Mouse (Mus musculus): ENCODE results near the gene Pld4. TPM values are rescaled to one million over a fixed set of nuclear protein-coding genes. Genes with fewer than 3 reads are reported as not detected.
"Not testable (repeated sequence)": the region's sequence is repeated elsewhere in the genome, so short reads cannot be mapped to it uniquely, and the experiment has no call there.

Gene Pld4
- total RNA-seq, 4 experiments from 2014 or later = 9.1 to 21.7 (median 15.5) TPM

DNA sequence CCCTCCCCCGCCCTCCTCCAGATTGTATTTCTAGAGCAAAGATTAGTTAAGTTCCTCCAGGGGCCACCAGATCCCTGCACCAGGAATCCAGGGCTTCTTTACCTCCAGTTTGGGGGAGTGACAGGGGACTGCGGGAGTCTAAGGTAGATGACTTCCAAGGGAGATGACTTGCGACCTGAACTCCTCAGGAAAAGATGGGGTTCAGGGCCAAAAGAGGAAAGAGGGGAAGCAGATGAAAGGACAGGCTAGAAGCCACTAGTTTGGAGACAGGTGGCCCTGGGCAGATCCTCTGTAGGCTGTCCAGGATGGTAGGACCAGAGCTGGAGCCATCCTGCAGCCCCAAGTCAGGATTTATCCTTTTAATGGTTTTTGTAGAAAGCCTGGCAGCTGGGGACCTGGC is 42.5 kb downstream of the Pld4 start:
- no peak for DNase-seq

DNA sequence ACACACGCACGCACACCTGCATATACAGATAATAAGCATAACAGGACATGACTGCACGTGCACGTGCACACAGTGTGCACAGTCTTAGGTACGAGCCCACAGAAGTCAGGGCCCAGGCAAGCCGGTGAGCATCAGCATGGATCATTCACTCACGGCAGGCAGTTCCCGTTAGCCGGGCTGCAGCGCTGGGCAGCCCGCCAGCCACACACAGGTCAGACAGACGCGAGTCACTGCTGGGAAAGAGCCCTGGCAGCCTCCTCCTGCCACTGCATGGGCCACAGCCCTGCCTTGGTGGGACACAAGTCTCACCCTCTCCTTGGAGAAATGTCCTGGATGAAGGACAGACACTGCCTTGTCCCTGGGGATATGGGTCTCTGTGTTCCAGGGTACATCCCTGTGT is 43.6 kb downstream of the Pld4 start:
- DNase-seq = no peak

DNA sequence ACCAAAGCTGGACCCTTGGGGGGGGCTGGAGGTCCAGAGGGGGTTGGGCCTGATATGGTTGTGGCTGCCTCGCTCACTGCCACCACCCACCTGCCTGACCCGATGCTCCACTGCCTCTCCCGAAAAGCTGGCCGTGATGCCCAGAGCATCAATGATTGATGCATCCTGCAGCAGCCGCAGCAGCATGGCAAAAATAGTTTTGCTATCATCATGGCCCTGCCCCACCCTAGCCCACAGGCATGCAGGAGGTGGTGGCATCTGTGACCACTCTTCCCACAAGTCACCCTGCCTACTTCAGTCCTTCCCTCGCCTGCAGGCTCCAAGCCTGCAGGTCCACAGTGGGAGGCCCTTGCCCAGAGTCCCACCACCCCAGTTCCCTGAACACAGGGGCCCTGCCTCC is 45.6 kb downstream of the Pld4 start:
- DNase-seq = no peak

DNA sequence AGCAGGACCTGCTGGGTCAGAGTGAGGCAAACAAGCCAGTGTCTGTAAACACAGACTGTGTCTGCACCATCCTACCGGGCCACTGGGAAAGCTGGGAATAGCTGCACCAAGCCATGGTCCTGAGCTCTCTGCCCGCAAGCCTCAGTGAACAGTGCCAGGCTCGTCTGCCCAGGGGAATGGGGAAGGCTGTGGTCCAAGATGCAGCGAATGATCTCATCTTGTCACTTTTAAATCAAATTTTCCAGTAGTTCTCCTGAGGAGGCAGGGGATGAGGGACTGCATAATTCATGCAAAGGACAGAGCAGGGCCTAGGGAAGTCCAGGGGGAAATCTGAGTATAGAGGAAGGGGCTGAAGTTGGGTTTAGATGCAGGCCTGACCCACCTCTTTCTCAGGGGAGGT is 47.3 kb downstream of the Pld4 start:
- no peak for DNase-seq

DNA sequence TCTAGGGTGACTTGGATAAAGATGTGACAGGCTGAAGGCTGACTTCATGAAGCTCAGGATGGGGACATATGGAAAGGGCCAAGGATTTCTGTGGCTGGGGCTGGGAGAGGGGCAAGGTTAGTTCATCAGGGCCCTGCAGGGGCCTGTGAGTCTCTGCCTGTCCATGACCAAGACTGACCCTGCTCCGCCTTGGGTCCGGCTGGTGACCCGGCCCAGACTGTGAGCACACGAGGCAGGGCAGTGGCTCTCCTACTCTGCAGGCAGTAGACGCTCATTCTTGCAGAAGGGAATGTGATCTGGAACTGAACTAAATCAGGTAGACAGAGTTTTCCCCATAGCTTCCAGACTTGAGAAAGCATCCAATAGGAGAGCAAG is 47.7 kb downstream of the Pld4 start:
- no peak for DNase-seq

DNA sequence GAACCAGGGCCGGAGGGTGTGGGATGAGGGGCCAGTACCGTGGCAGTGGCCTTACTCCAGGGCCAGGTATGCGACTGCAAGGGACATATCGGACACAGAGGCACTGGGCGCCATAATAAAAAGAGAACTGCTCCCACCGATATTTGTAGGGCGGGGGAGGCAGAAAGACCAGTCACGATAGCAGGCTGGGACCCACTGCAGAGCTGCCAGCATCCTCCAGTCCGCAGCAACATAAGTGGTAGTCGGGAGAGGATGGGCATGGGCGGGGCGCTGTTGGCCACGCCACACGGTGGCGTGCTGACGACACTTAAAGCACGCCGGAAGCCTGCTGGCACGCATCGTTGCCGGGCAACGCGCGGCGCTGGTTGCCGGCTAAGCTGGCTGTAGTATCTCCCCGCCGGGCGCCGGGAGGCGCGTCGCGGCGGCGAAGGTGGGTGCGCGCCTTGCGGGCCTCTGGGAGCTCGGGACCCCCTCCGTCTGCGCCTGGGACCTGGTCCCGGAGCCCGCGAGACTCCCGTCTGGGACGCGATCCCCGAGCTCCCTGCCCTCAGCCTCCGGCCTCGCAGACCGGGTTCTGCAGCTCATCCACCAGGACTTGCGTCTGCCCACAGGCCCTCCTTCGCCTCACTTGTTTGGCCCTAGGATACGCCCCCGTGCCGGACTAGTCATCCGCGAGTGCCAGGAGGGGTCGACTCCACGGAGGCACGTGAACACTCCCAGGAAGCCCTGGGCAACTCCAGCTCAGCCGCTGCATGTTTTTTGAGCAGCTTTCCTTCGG is 48.3 kb downstream of the Pld4 start, which contains the start of gene Clba1:
Gene Clba1 (plus strand): TSS at position 351 of the 778 bp plus-strand sequence.
- DNase-seq = peak; percentile 90

DNA sequence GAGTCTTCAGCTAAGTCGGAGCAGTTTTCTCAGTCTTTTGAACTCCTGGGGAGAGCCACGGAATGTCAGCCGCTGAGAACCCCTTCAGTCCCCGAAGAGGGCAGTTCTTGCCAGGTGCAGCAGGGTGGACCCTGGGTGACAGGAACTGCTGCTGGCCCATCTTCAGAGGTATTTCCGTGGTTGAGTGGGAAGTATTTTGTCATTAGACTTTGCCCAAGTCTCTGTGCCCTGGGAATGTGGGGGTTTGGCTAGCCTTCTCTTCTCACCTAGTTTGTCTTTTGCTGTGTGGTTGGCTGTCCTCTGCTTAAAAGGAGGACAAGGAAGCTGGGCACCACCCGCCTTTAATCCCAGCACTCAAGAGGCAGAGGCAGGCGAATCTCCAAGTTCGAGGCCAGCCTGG is 49.2 kb downstream of the Pld4 start:
- DNase-seq = no peak

DNA sequence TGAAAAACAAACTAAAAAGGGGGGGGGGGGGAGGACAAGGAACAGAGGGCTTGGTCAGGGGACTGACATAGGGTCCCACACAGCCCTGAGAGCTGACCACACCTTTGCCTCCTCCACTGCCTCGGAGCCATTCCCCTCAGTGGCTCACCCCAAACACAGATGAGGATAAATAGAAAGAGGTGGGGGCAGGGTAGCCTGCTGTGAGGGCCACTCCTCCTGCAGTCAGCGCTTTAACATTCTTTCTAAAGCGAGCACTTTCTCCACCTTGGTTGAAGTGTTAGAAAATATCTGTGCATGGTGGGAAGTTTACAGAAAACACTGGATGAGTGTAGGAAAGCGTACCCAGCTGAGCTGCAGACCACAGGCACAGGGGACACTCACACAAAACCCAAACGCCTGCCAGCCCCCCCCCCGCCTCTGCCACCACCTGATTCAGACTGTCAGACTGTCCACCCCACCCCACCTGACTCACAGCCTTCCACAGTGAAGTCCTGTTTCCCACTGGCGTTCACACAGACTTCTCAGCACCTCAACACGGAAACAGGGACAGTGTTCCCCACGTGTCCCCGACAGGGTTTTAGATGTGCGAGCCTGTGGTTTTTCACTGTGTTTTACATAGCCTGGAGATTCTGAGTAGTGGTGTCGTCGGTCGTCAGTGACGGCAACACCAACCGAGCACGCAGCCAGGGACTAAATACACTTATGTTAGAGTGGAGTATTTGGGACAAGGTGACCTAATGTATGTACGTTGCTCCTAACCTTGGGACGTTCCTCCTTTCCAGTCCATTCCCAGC is 49.8 kb downstream of the Pld4 start:
- DNase-seq = no peak

DNA sequence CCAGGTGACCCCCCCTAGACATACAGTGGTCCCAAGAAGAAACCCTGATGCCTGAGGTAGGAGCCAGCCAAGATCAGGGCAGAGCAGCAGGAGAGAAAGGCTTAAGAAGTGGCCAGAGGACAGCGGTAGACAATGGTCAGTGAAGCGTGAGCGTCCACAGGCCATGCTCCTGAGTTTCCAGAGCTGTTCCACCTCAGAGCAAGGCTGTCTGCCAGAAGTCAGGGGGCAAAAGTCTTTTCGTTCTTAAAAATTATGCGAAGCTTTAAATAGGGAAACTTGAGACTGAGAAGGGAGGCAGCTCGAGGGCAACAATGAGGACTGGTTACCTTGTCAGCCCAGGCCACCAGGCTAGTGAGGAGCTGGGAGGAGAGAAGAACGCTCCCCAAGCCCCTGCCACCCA is 52.9 kb downstream of the Pld4 start:
- DNase-seq = no peak

DNA sequence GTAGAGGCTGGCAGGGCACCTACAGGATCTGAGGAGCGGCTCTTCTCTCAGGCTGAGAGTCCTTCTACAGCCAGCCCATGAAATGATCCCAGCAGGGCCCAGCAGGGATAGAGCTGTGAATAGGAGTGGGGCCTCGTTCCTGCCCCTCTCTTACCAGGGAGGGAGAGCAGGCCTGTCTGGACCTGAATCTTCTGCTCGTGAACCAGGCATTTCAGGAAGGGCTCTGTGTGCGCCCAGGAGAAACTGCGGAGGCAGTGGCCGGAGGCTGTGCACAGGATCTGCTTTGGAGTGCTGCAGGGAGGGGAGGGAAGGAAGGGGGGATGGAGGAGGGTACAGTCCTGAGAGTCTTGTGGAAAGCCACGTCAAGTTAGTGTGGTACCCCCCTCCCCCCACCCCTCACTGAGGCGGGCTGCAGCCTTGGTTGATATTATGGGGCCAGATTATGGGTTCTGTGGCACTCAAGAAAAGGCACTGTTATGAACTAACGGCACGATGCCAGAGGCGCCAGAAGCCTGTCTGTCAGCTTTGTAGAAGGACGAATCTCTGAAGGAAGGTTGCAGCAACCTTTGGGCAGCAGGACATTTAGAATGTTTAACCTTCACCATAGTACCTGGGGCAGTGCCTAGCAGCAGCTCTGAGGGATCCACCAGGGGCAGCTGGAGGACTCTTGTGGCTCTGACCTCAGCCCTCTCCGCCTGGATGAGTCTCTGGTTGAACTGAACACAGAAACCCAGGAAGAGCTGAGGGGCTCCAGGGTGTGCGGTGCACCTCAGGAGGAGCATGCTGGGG is 54.4 kb downstream of the Pld4 start:
- no peak for DNase-seq

DNA sequence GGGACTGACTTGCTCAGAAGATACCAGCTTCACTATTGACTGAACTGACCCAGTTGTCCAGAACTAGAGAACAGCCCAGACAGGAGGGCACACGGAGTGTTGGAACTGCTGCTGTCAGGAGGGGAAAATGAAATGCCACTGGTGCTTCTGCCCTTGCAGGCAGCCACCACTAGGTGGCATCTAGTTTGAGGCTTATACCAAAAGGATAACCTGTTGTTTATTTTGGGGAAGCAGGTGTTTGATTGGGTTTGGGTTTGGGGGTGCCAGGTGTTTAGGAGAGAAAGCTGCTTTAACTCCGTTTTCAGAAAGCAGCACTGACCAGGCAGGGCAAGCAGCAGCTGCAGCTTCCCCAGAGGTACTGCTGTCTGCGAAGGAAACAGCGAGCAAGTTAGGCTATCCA is 55.8 kb downstream of the Pld4 start:
- DNase-seq = no peak

DNA sequence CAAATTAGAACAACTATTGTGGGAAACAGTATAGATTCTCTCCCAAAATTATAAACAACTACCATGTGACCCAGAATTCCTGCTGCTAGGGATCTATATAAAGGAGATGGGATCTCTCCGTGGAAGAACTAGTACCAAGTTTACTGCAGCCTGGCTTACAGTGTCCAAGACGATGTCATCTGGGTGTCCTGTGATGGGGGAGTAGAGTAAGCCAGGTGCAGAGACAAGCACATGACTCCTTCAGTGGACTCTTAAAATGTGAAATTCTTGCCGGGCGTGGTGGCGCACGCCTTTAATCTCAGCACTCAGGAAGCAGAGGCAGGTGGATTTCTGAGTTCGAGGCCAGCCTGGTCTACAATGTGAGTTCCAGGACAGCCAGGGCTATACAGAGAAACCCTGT is 56.4 kb downstream of the Pld4 start:
- DNase-seq = not testable (repeated sequence)

Small RNA genes lying within 50 kb of the gene (microRNA-seq; reads per million reads assigned to microRNA genes)
- 0 to 0.18 reads per million in 2 experiments for gene Mir6940

Other genes with a start within 250 kb of the Pld4 start
- 10 to 100 TPM in 2 of 4 experiments, 1 to 10 TPM in 2; 9.5 to 15.5 (median 10.5) TPM for gene Tmem179, start 243.9 kb upstream of the Pld4 start, total RNA-seq (2022)
- 10 to 100 TPM; 34.6 to 65.5 (median 48.9) TPM for gene Inf2, start 171.9 kb upstream of the Pld4 start, total RNA-seq (2022)
- 10 to 100 TPM; 15.2 to 53.1 (median 30.7) TPM for gene Adssl1, start 140.6 kb upstream of the Pld4 start, total RNA-seq (2022)
- gene Siva1, start 116.0 kb upstream of the Pld4 start, total RNA-seq (2022) = 10 to 100 TPM; 37.0 to 73.9 (median 51.5) TPM
- gene Akt1, start 85.8 kb upstream of the Pld4 start, total RNA-seq (2022) = 100 to 1,000 TPM; 275 to 460 (median 313) TPM
- gene Zbtb42, start 81.8 kb upstream of the Pld4 start, total RNA-seq (2022) = 10 to 100 TPM in 3 of 4 experiments, 1 to 10 TPM in 1; 8.7 to 20.1 (median 15.9) TPM
- gene Cep170b, start 40.2 kb upstream of the Pld4 start, total RNA-seq (2022) = 10 to 100 TPM; 43.6 to 74.0 (median 59.1) TPM
- 10 to 100 TPM in 3 of 4 experiments, 1 to 10 TPM in 1; 7.6 to 17.7 (median 14.5) TPM for gene Ahnak2, start 42.0 kb downstream of the Pld4 start, total RNA-seq (2022)
- 10 to 100 TPM; 10.6 to 16.1 (median 14.0) TPM for gene Clba1, start 48.3 kb downstream of the Pld4 start, total RNA-seq (2022)
- 10 to 100 TPM; 11.7 to 14.7 (median 13.6) TPM for gene Cdca4, start 68.8 kb downstream of the Pld4 start, total RNA-seq (2022)
- under 1 TPM; 0.42 to 0.80 (median 0.56) TPM for gene Gpr132, start 107.6 kb downstream of the Pld4 start, total RNA-seq (2022)
- 10 to 100 TPM in 1 of 4 experiments, 1 to 10 TPM in 3; 3.7 to 10.1 (median 6.6) TPM for gene Jag2, start 169.1 kb downstream of the Pld4 start, total RNA-seq (2022)
- 10 to 100 TPM; 29.3 to 45.0 (median 36.1) TPM for gene Nudt14, start 181.5 kb downstream of the Pld4 start, total RNA-seq (2022)
- gene Btbd6, start 215.8 kb downstream of the Pld4 start, total RNA-seq (2022) = 10 to 100 TPM; 21.5 to 30.9 (median 24.2) TPM
- 10 to 100 TPM; 49.6 to 86.9 (median 68.3) TPM for gene Brf1, start 240.0 kb downstream of the Pld4 start, total RNA-seq (2022)